Mouse (Mus musculus): ENCODE measurements around the gene Nppa. TPM values are rescaled to one million over a fixed set of nuclear protein-coding genes. Genes with fewer than 3 reads are reported as not detected.

Gene Nppa
- polyA plus RNA-seq (2014; fragmentation: Nextera tagmentation; extraction: Ambion mirVana), result 7.2 and 32.9 TPM in 2 replicates

GRCm38 (mm10) chr4:148000202-148000772, at the start of gene Nppa:
Gene Nppa, plus strand, starts transcription at chr4:148000722.
- Histone ChIP-seq H3K9ac (ENCODE audit: low read depth, low read length) (no peak within 1 kb of the TSS), H3K27ac (ENCODE audit: low read depth, low read length) (no peak within 1 kb of the TSS), H3K9me3 (ENCODE audit: control insufficient read depth, low read length) (no peaks in the 10 kb centered on the region), H3K4me3 (ENCODE audit: low read depth, low read length) (no peak within 1 kb of the TSS), H3K27me3 (replicated peaks; ENCODE audit: control insufficient read depth, insufficient read depth, low read length) (no peaks in the 10 kb centered on the region), H3K4me2 (no peak within 1 kb of the TSS), H3K4me1 (replicated peaks; ENCODE audit: control insufficient read depth, insufficient read depth, low read length) (no peaks in the 10 kb centered on the region), H3K36me3 (ENCODE audit: control insufficient read depth, insufficient read depth, low read length) (peaks cover 2% of the 10 kb centered on the region; the same call in 1 of the 2 replicates)
- WGBS, result 30% methylated on average over 12 of the region's 12 CpGs
- DNase-seq (ENCODE audit: low spot score), result no peak
- ATAC-seq (replicated peaks; ENCODE audit: low FRiP score), result no peak

GRCm38 (mm10) chr4:147953590-147953989, 46.9 kb upstream of the Nppa start:
- H3K4me2 ChIP-seq, result no peak overlapping the region
- 0 out of 2 replicates have a peak, but pooled peaks cover 2% of the 10 kb centered on the region for H3K36me3 ChIP-seq (ENCODE audit: control insufficient read depth, insufficient read depth, low read length)
- H3K27me3 ChIP-seq (replicated peaks; ENCODE audit: control insufficient read depth, insufficient read depth, low read length), result no peaks in the 10 kb centered on the region
- DNase-seq (ENCODE audit: low spot score) (no peak), ATAC-seq (replicated peaks; ENCODE audit: low FRiP score) (0 out of 2 replicates have a peak, but pooled peaks have one; percentile 51)
- no peaks in the 10 kb centered on the region for H3K4me1 ChIP-seq (replicated peaks; ENCODE audit: control insufficient read depth, insufficient read depth, low read length)
- no peaks in the 10 kb centered on the region for H3K9me3 ChIP-seq (ENCODE audit: control insufficient read depth, low read length)
- H3K9ac ChIP-seq (ENCODE audit: low read depth, low read length), result no peak overlapping the region
- H3K4me3 ChIP-seq (ENCODE audit: low read depth, low read length), result no peak overlapping the region
- 8% methylated on average over 4 of the region's 4 CpGs for WGBS
- no peak overlapping the region for H3K27ac ChIP-seq (ENCODE audit: low read depth, low read length)

GRCm38 (mm10) chr4:147957141-147957540, 43.4 kb upstream of the Nppa start:
- WGBS, result 40% methylated on average over 11 of the region's 11 CpGs
- H3K4me1 ChIP-seq (replicated peaks; ENCODE audit: control insufficient read depth, insufficient read depth, low read length), result no peaks in the 10 kb centered on the region
- no peaks in the 10 kb centered on the region for H3K27me3 ChIP-seq (replicated peaks; ENCODE audit: control insufficient read depth, insufficient read depth, low read length)
- no peaks in the 10 kb centered on the region for H3K36me3 ChIP-seq (ENCODE audit: control insufficient read depth, insufficient read depth, low read length)
- no peak overlapping the region for H3K4me3 ChIP-seq (ENCODE audit: low read depth, low read length)
- H3K9me3 ChIP-seq (ENCODE audit: control insufficient read depth, low read length), result no peaks in the 10 kb centered on the region
- H3K4me2 ChIP-seq, result no peak overlapping the region
- DNase-seq (ENCODE audit: low spot score) (no peak), ATAC-seq (replicated peaks; ENCODE audit: low FRiP score) (no peak)
- no peak overlapping the region for H3K9ac ChIP-seq (ENCODE audit: low read depth, low read length)
- H3K27ac ChIP-seq (ENCODE audit: low read depth, low read length), result no peak overlapping the region

- ATAC-seq (replicated peaks; ENCODE audit: low FRiP score), result peak; percentile 53
Observed at GRCm38 (mm10) chr4:147959881-147960831, 40.4 kb upstream of the Nppa start.

GRCm38 (mm10) chr4:147962781-147963180, 37.7 kb upstream of the Nppa start:
- H3K9me3 ChIP-seq (ENCODE audit: control insufficient read depth, low read length), result no peaks in the 10 kb centered on the region
- no peaks in the 10 kb centered on the region for H3K4me1 ChIP-seq (replicated peaks; ENCODE audit: control insufficient read depth, insufficient read depth, low read length)
- no peak overlapping the region for H3K9ac ChIP-seq (ENCODE audit: low read depth, low read length)
- H3K27ac ChIP-seq (ENCODE audit: low read depth, low read length), result no peak overlapping the region
- no peaks in the 10 kb centered on the region for H3K36me3 ChIP-seq (ENCODE audit: control insufficient read depth, insufficient read depth, low read length)
- no peak for ATAC-seq (replicated peaks; ENCODE audit: low FRiP score)
- WGBS, result 58% methylated on average over 6 of the region's 6 CpGs
- no peak overlapping the region for H3K4me3 ChIP-seq (ENCODE audit: low read depth, low read length)
- no peak for DNase-seq (ENCODE audit: low spot score)
- no peaks in the 10 kb centered on the region for H3K27me3 ChIP-seq (replicated peaks; ENCODE audit: control insufficient read depth, insufficient read depth, low read length)
- no peak overlapping the region for H3K4me2 ChIP-seq

More at GRCm38 (mm10) chr4:147959881-147960831, 40.4 kb upstream of the Nppa start:
- H3K9ac ChIP-seq (ENCODE audit: low read depth, low read length), result no peak overlapping the region
- DNase-seq (ENCODE audit: low spot score), result peak; percentile 57
- WGBS, result 36% methylated on average over 6 of the region's 6 CpGs
- no peaks in the 10 kb centered on the region for H3K36me3 ChIP-seq (ENCODE audit: control insufficient read depth, insufficient read depth, low read length)
- no peaks in the 10 kb centered on the region for H3K4me1 ChIP-seq (replicated peaks; ENCODE audit: control insufficient read depth, insufficient read depth, low read length)
- H3K9me3 ChIP-seq (ENCODE audit: control insufficient read depth, low read length), result no peaks in the 10 kb centered on the region
- no peak overlapping the region for H3K4me2 ChIP-seq
- no peaks in the 10 kb centered on the region for H3K27me3 ChIP-seq (replicated peaks; ENCODE audit: control insufficient read depth, insufficient read depth, low read length)
- H3K4me3 ChIP-seq (ENCODE audit: low read depth, low read length), result no peak overlapping the region
- no peak overlapping the region for H3K27ac ChIP-seq (ENCODE audit: low read depth, low read length)

GRCm38 (mm10) chr4:147963623-147964022, 36.9 kb upstream of the Nppa start:
- no peaks in the 10 kb centered on the region for H3K4me1 ChIP-seq (replicated peaks; ENCODE audit: control insufficient read depth, insufficient read depth, low read length)
- no peaks in the 10 kb centered on the region for H3K36me3 ChIP-seq (ENCODE audit: control insufficient read depth, insufficient read depth, low read length)
- H3K9me3 ChIP-seq (ENCODE audit: control insufficient read depth, low read length), result no peaks in the 10 kb centered on the region
- no peak overlapping the region for H3K4me3 ChIP-seq (ENCODE audit: low read depth, low read length)
- DNase-seq (ENCODE audit: low spot score), result no peak
- no peak for ATAC-seq (replicated peaks; ENCODE audit: low FRiP score)
- no peak overlapping the region for H3K9ac ChIP-seq (ENCODE audit: low read depth, low read length)
- H3K27me3 ChIP-seq (replicated peaks; ENCODE audit: control insufficient read depth, insufficient read depth, low read length), result no peaks in the 10 kb centered on the region
- WGBS, result 83% methylated on average over 15 of the region's 15 CpGs
- H3K4me2 ChIP-seq, result no peak overlapping the region
- H3K27ac ChIP-seq (ENCODE audit: low read depth, low read length), result no peak overlapping the region

- Histone ChIP-seq H3K4me2 (no peak overlapping the region), H3K9me3 (ENCODE audit: control insufficient read depth, low read length) (no peaks in the 10 kb centered on the region), H3K4me3 (ENCODE audit: low read depth, low read length) (no peak overlapping the region), H3K4me1 (replicated peaks; ENCODE audit: control insufficient read depth, insufficient read depth, low read length) (0 out of 2 replicates have a peak, but pooled peaks cover 3% of the 10 kb centered on the region), H3K27ac (ENCODE audit: low read depth, low read length) (no peak overlapping the region), H3K36me3 (ENCODE audit: control insufficient read depth, insufficient read depth, low read length) (no peaks in the 10 kb centered on the region), H3K9ac (ENCODE audit: low read depth, low read length) (no peak overlapping the region), H3K27me3 (replicated peaks; ENCODE audit: control insufficient read depth, insufficient read depth, low read length) (no peaks in the 10 kb centered on the region)
- no peak for DNase-seq (ENCODE audit: low spot score)
- 69% methylated on average over 7 of the region's 7 CpGs for WGBS
- no peak for ATAC-seq (replicated peaks; ENCODE audit: low FRiP score)
Observed at GRCm38 (mm10) chr4:147965712-147966111, 34.8 kb upstream of the Nppa start.

GRCm38 (mm10) chr4:147968816-147969215, 31.7 kb upstream of the Nppa start:
- Histone ChIP-seq H3K4me2 (no peak overlapping the region), H3K27ac (ENCODE audit: low read depth, low read length) (no peak overlapping the region), H3K4me3 (ENCODE audit: low read depth, low read length) (no peak overlapping the region), H3K9ac (ENCODE audit: low read depth, low read length) (no peak overlapping the region), H3K4me1 (replicated peaks; ENCODE audit: control insufficient read depth, insufficient read depth, low read length) (0 out of 2 replicates have a peak, but pooled peaks cover 3% of the 10 kb centered on the region), H3K36me3 (ENCODE audit: control insufficient read depth, insufficient read depth, low read length) (no peaks in the 10 kb centered on the region), H3K27me3 (replicated peaks; ENCODE audit: control insufficient read depth, insufficient read depth, low read length) (no peaks in the 10 kb centered on the region), H3K9me3 (ENCODE audit: control insufficient read depth, low read length) (no peaks in the 10 kb centered on the region)
- WGBS, result 70% methylated on average over 2 of the region's 2 CpGs
- no peak for DNase-seq (ENCODE audit: low spot score)
- ATAC-seq (replicated peaks; ENCODE audit: low FRiP score), result 0 out of 2 replicates have a peak, but pooled peaks have one; percentile 13
